Mouse (Mus musculus) activated CD4-positive, CD25-positive, alpha-beta regulatory T cell, adult 4 months (primary cell): Measurements from ENCODE around the gene Hcn4. TPM values are rescaled to one million over a fixed set of nuclear protein-coding genes. Genes with fewer than 3 reads are reported as not detected.

Experiments
- ATAC-seq: one replicate; pipeline ENCODE4 v1.8.0; 2017
- polyA plus RNA-seq, 2 experiments: library from polyadenylated mRNA; unstranded; fragments of 100-300 nt; shearing (Covaris generic); gene quantifications; one replicate each; pipeline ENCODE4 v1.2.1; 2017

Hcn4 gene
- polyA plus RNA-seq, 2 experiments from 2014 or later, result not detected

GRCm38 (mm10) chr9:58849576-58850315 is 26.5 kb downstream of the Hcn4 start:
- no peak for ATAC-seq

GRCm38 (mm10) chr9:58854931-58855330 is 31.7 kb downstream of the Hcn4 start:
- ATAC-seq, result no peak

- ATAC-seq, result no peak
Observed at GRCm38 (mm10) chr9:58859080-58859635, 35.9 kb downstream of the Hcn4 start.

GRCm38 (mm10) chr9:58863826-58864225 is 40.6 kb downstream of the Hcn4 start:
- ATAC-seq, result no peak

- no peak for ATAC-seq
Observed at GRCm38 (mm10) chr9:58871141-58871540, 47.9 kb downstream of the Hcn4 start.

- no peak for ATAC-seq
Observed at GRCm38 (mm10) chr9:58873541-58874324, 50.5 kb downstream of the Hcn4 start.

GRCm38 (mm10) chr9:58874354-58874753 is 51.1 kb downstream of the Hcn4 start:
- no peak for ATAC-seq

- ATAC-seq, result no peak
Observed at GRCm38 (mm10) chr9:58875439-58875838, 52.2 kb downstream of the Hcn4 start.

GRCm38 (mm10) chr9:58876946-58877625 is 53.9 kb downstream of the Hcn4 start:
- no peak for ATAC-seq

GRCm38 (mm10) chr9:58879836-58880235 is 56.6 kb downstream of the Hcn4 start:
- ATAC-seq, result no peak

GRCm38 (mm10) chr9:58882686-58883085 is 59.5 kb downstream of the Hcn4 start:
- ATAC-seq, result no peak

GRCm38 (mm10) chr9:58889782-58890448 is 66.7 kb downstream of the Hcn4 start:
- ATAC-seq, result no peak

GRCm38 (mm10) chr9:58890893-58891292 is 67.7 kb downstream of the Hcn4 start:
- ATAC-seq, result no peak

GRCm38 (mm10) chr9:58891840-58892640 is 68.8 kb downstream of the Hcn4 start:
- no peak for ATAC-seq

GRCm38 (mm10) chr9:58899602-58900001 is 76.4 kb downstream of the Hcn4 start:
- ATAC-seq, result no peak

- no peak for ATAC-seq
Observed at GRCm38 (mm10) chr9:58902869-58903585, 79.8 kb downstream of the Hcn4 start.
